Mouse (Mus musculus): Measurements from ENCODE around the gene Ctcfl. TPM values are rescaled to one million over a fixed set of nuclear protein-coding genes. Genes with fewer than 3 reads are reported as not detected.
A peak's percentile ranks its signal among the peaks of the same experiment; 100 is the strongest.

Gene Ctcfl
- polyA plus RNA-seq, 1 experiment from 2014 or later: 0.09 TPM

- Histone ChIP-seq H3K4me1 (peaks cover 16% of the 10 kb centered on the region), H3K27ac (no peak overlapping the region), H3K27me3 (no peaks in the 10 kb centered on the region), H3K9me3 (no peaks in the 10 kb centered on the region), H3K36me3 (no peaks in the 10 kb centered on the region), H3K4me3 (no peak overlapping the region), H3K4me2 (no peak overlapping the region), H3K9ac (no peak overlapping the region)
- ATAC-seq (ENCODE audit: insufficient number of reproducible peaks, low FRiP score, low TSS enrichment, low read depth): no peak
- WGBS: 34% methylated on average over 10 of the region's 10 CpGs
Measured at GRCm38 (mm10) chr2:173079766-173080549, 39.4 kb downstream of the Ctcfl start.

- no peaks in the 10 kb centered on the region for H3K36me3 ChIP-seq
- ATAC-seq (ENCODE audit: insufficient number of reproducible peaks, low FRiP score, low TSS enrichment, low read depth): no peak
- no peak overlapping the region for H3K9ac ChIP-seq
- WGBS: 80% methylated on average over 9 of the region's 9 CpGs
- no peak overlapping the region for H3K4me2 ChIP-seq
- H3K4me1 ChIP-seq: peaks cover 10% of the 10 kb centered on the region; the same call in 1 of the 2 replicates
- no peaks in the 10 kb centered on the region for H3K9me3 ChIP-seq
- no peak overlapping the region for H3K27ac ChIP-seq
- H3K27me3 ChIP-seq: no peaks in the 10 kb centered on the region
- no peak overlapping the region for H3K4me3 ChIP-seq
Measured at GRCm38 (mm10) chr2:173076921-173077320, 42.4 kb downstream of the Ctcfl start.

- no peak for ATAC-seq (ENCODE audit: insufficient number of reproducible peaks, low FRiP score, low TSS enrichment, low read depth)
- no peak overlapping the region for H3K4me2 ChIP-seq
- H3K4me3 ChIP-seq: no peak overlapping the region
- no peaks in the 10 kb centered on the region for H3K27me3 ChIP-seq
- H3K36me3 ChIP-seq: no peaks in the 10 kb centered on the region
- 51% methylated on average over 5 of the region's 5 CpGs for WGBS
- H3K4me1 ChIP-seq: no peaks in the 10 kb centered on the region
- H3K27ac ChIP-seq: no peak overlapping the region
- no peaks in the 10 kb centered on the region for H3K9me3 ChIP-seq
- no peak overlapping the region for H3K9ac ChIP-seq
Measured at GRCm38 (mm10) chr2:173073666-173074065, 45.7 kb downstream of the Ctcfl start.

GRCm38 (mm10) chr2:173072948-173073347 lies 46.4 kb downstream of the Ctcfl start:
- no peak for ATAC-seq (ENCODE audit: insufficient number of reproducible peaks, low FRiP score, low TSS enrichment, low read depth)
- no peak overlapping the region for H3K9ac ChIP-seq
- no peaks in the 10 kb centered on the region for H3K4me1 ChIP-seq
- H3K36me3 ChIP-seq: no peaks in the 10 kb centered on the region
- H3K9me3 ChIP-seq: no peaks in the 10 kb centered on the region
- H3K4me3 ChIP-seq: no peak overlapping the region
- no peaks in the 10 kb centered on the region for H3K27me3 ChIP-seq
- no peak overlapping the region for H3K4me2 ChIP-seq
- 91% methylated on average over 7 of the region's 7 CpGs for WGBS
- H3K27ac ChIP-seq: no peak overlapping the region

- Histone ChIP-seq H3K36me3 (no peaks in the 10 kb centered on the region), H3K4me3 (no peak overlapping the region), H3K27ac (no peak overlapping the region), H3K4me2 (no peak overlapping the region), H3K4me1 (0 out of 2 replicates have a peak, but pooled peaks cover 5% of the 10 kb centered on the region), H3K9me3 (no peaks in the 10 kb centered on the region), H3K9ac (no peak overlapping the region), H3K27me3 (no peaks in the 10 kb centered on the region)
- 93% methylated on average over 2 of the region's 2 CpGs for WGBS
- no peak for ATAC-seq (ENCODE audit: insufficient number of reproducible peaks, low FRiP score, low TSS enrichment, low read depth)
Measured at GRCm38 (mm10) chr2:173064864-173065263, 54.5 kb downstream of the Ctcfl start.

- WGBS: 38% methylated on average over 1 of the region's 1 CpGs
- H3K9ac ChIP-seq: no peak overlapping the region
- H3K4me1 ChIP-seq: 0 out of 2 replicates have a peak, but pooled peaks cover 6% of the 10 kb centered on the region
- no peak overlapping the region for H3K4me2 ChIP-seq
- no peak for ATAC-seq (ENCODE audit: insufficient number of reproducible peaks, low FRiP score, low TSS enrichment, low read depth)
- no peak overlapping the region for H3K4me3 ChIP-seq
- no peak overlapping the region for H3K27ac ChIP-seq
- no peaks in the 10 kb centered on the region for H3K27me3 ChIP-seq
- no peaks in the 10 kb centered on the region for H3K36me3 ChIP-seq
- H3K9me3 ChIP-seq: no peaks in the 10 kb centered on the region
Measured at GRCm38 (mm10) chr2:173063219-173063618, 56.1 kb downstream of the Ctcfl start.

GRCm38 (mm10) chr2:173061443-173062351 lies 57.6 kb downstream of the Ctcfl start:
- H3K9me3 ChIP-seq: no peaks in the 10 kb centered on the region
- H3K9ac ChIP-seq: no peak overlapping the region
- H3K4me1 ChIP-seq: peaks cover 14% of the 10 kb centered on the region; the same call in 1 of the 2 replicates
- no peaks in the 10 kb centered on the region for H3K36me3 ChIP-seq
- no peak overlapping the region for H3K4me2 ChIP-seq
- no peak for ATAC-seq (ENCODE audit: insufficient number of reproducible peaks, low FRiP score, low TSS enrichment, low read depth)
- no peaks in the 10 kb centered on the region for H3K27me3 ChIP-seq
- 68% methylated on average over 15 of the region's 15 CpGs for WGBS
- no peak overlapping the region for H3K27ac ChIP-seq
- H3K4me3 ChIP-seq: no peak overlapping the region

- Histone ChIP-seq H3K4me3 (no peak overlapping the region), H3K27me3 (no peaks in the 10 kb centered on the region), H3K27ac (no peak overlapping the region), H3K9ac (no peak overlapping the region), H3K36me3 (no peaks in the 10 kb centered on the region), H3K9me3 (no peaks in the 10 kb centered on the region), H3K4me2 (no peak overlapping the region), H3K4me1 (peaks cover 14% of the 10 kb centered on the region; the same call in 1 of the 2 replicates)
- WGBS: 80% methylated on average over 9 of the region's 9 CpGs
- ATAC-seq (ENCODE audit: insufficient number of reproducible peaks, low FRiP score, low TSS enrichment, low read depth): no peak
Measured at GRCm38 (mm10) chr2:173060450-173060849, 58.9 kb downstream of the Ctcfl start.

GRCm38 (mm10) chr2:173058263-173058662 lies 61.1 kb downstream of the Ctcfl start:
- H3K36me3 ChIP-seq: no peaks in the 10 kb centered on the region
- H3K27ac ChIP-seq: peak overlapping the region; percentile 30; the same call in 1 of the 2 replicates
- H3K4me2 ChIP-seq: no peak overlapping the region
- WGBS: 61% methylated on average over 11 of the region's 11 CpGs
- ATAC-seq (ENCODE audit: insufficient number of reproducible peaks, low FRiP score, low TSS enrichment, low read depth): no peak
- peaks cover 14% of the 10 kb centered on the region; the same call in 1 of the 2 replicates for H3K4me1 ChIP-seq
- H3K9me3 ChIP-seq: no peaks in the 10 kb centered on the region
- no peak overlapping the region for H3K4me3 ChIP-seq
- H3K27me3 ChIP-seq: no peaks in the 10 kb centered on the region
- H3K9ac ChIP-seq: no peak overlapping the region

GRCm38 (mm10) chr2:173057623-173058022 lies 61.7 kb downstream of the Ctcfl start:
- H3K9ac ChIP-seq: no peak overlapping the region
- peaks cover 14% of the 10 kb centered on the region; the same call in 1 of the 2 replicates for H3K4me1 ChIP-seq
- H3K27me3 ChIP-seq: no peaks in the 10 kb centered on the region
- no peak overlapping the region for H3K4me3 ChIP-seq
- H3K9me3 ChIP-seq: no peaks in the 10 kb centered on the region
- no peak overlapping the region for H3K4me2 ChIP-seq
- 54% methylated on average over 10 of the region's 10 CpGs for WGBS
- H3K36me3 ChIP-seq: no peaks in the 10 kb centered on the region
- peak; percentile 31; the same call in 1 of the 2 replicates for ATAC-seq (ENCODE audit: insufficient number of reproducible peaks, low FRiP score, low TSS enrichment, low read depth)
- peak overlapping the region; percentile 30; the same call in 1 of the 2 replicates for H3K27ac ChIP-seq

GRCm38 (mm10) chr2:173056882-173057315 lies 62.4 kb downstream of the Ctcfl start:
- no peak for ATAC-seq (ENCODE audit: insufficient number of reproducible peaks, low FRiP score, low TSS enrichment, low read depth)
- Histone ChIP-seq H3K4me2 (no peak overlapping the region), H3K9ac (no peak overlapping the region), H3K4me3 (no peak overlapping the region), H3K9me3 (no peaks in the 10 kb centered on the region), H3K27me3 (no peaks in the 10 kb centered on the region), H3K4me1 (peaks cover 11% of the 10 kb centered on the region; the same call in 1 of the 2 replicates), H3K36me3 (no peaks in the 10 kb centered on the region), H3K27ac (no peak overlapping the region)
- 73% methylated on average over 11 of the region's 11 CpGs for WGBS

All from limb, embryonic 15.5 days (tissue).